Mouse (Mus musculus) lung, postnatal 25 days (tissue): ENCODE results near the gene Smarca4.
"Not testable (repeated sequence)": the region's sequence is repeated elsewhere in the genome, so short reads cannot be mapped to it uniquely, and the experiment has no call there.

ENCODE experiments used
- DNase-seq: peaks from one replicate; pipeline ENCODE4 v3.0.0; 2022; ENCODE audit warnings: low spot score

The Smarca4 gene

GRCm38 (mm10) chr9:21615617-21616231 lies at the start of gene Smarca4:
Smarca4 (plus strand) TSS chr9:21616169.
- peak; percentile 99 for DNase-seq

- no peak for DNase-seq
Observed at GRCm38 (mm10) chr9:21566538-21566937, 49.4 kb upstream of the Smarca4 start.

GRCm38 (mm10) chr9:21567051-21567450 lies 48.9 kb upstream of the Smarca4 start:
- no peak for DNase-seq

GRCm38 (mm10) chr9:21568657-21569255 lies 47.2 kb upstream of the Smarca4 start:
- DNase-seq, result no peak

GRCm38 (mm10) chr9:21574012-21574801 lies 41.8 kb upstream of the Smarca4 start:
- DNase-seq, result no peak

GRCm38 (mm10) chr9:21575253-21575652 lies 40.7 kb upstream of the Smarca4 start:
- DNase-seq, result no peak

- no peak for DNase-seq
Observed at GRCm38 (mm10) chr9:21576286-21576685, 39.7 kb upstream of the Smarca4 start.

GRCm38 (mm10) chr9:21578226-21578625 lies 37.7 kb upstream of the Smarca4 start:
- DNase-seq, result no peak

GRCm38 (mm10) chr9:21585401-21585800 lies 30.6 kb upstream of the Smarca4 start:
- DNase-seq, result no peak

- no peak for DNase-seq
Observed at GRCm38 (mm10) chr9:21587678-21588349, 28.2 kb upstream of the Smarca4 start.

GRCm38 (mm10) chr9:21588350-21588749 lies 27.6 kb upstream of the Smarca4 start:
- no peak for DNase-seq

GRCm38 (mm10) chr9:21589538-21589937 lies 26.4 kb upstream of the Smarca4 start:
- no peak for DNase-seq

- DNase-seq, result no peak
Observed at GRCm38 (mm10) chr9:21591127-21591830, 24.7 kb upstream of the Smarca4 start.

- DNase-seq, result no peak
Observed at GRCm38 (mm10) chr9:21591831-21592702, 23.9 kb upstream of the Smarca4 start.

GRCm38 (mm10) chr9:21592703-21593121 lies 23.3 kb upstream of the Smarca4 start, which contains the start of the genes Timm29 and Yipf2:
Timm29 (plus strand) TSS chr9:21592722.
Yipf2 (minus strand) TSS chr9:21592828.
- peak; percentile 95 for DNase-seq

- peak; percentile 20 for DNase-seq
Observed at GRCm38 (mm10) chr9:21593122-21593721, 22.7 kb upstream of the Smarca4 start.

GRCm38 (mm10) chr9:21594350-21594749 lies 21.6 kb upstream of the Smarca4 start:
- DNase-seq, result not testable (repeated sequence)

- no peak for DNase-seq
Observed at GRCm38 (mm10) chr9:21594838-21595237, 21.1 kb upstream of the Smarca4 start.

GRCm38 (mm10) chr9:21598198-21598597 lies 17.8 kb upstream of the Smarca4 start:
- DNase-seq, result peak; percentile 35

- no peak for DNase-seq
Observed at GRCm38 (mm10) chr9:21600186-21600585, 15.8 kb upstream of the Smarca4 start.
